Mouse (Mus musculus): ENCODE data around the gene B3gnt3.
"Not testable (repeated sequence)": the region's sequence is repeated elsewhere in the genome, so short reads cannot be mapped to it uniquely, and the experiment has no call there.

B3gnt3 gene

DNA sequence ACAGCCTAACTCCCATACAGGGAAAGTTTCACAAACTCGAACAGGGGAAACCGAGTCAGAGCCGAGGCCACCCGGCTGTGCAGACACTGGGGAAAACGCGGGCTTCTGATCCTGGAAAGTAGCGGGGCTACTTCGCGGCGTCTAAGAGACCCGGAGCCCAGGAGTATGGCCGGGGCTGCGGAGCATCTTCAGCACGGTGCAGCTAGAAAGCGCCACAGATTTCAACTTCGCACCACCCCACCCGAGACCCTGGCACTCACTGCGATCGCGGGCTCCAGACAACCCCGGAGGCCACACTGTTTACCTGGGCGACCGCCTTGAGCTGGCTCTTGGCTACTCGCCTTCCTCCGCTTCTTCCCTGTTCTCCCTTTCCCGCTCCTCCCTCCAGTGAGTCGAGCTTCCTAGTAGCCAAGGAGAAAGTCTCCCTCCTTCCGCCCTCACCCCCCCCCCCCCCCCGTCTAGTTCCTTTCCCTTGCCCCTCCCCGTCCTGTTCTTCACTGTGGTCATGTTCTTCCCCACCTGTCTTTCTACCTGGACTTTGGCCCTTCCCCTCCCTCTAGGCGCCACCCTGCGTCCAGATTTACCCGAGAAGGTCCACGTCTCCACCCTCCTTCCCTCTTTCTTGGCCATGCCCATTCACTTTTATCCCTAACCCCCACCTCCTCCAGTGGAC lies at the start of gene B3gnt3:
Gene B3gnt3, minus strand, starts transcription at position 376 of the 673 bp plus-strand sequence.
- DNase-seq (ENCODE audit: low spot score in 2 of 2): no peak

DNA sequence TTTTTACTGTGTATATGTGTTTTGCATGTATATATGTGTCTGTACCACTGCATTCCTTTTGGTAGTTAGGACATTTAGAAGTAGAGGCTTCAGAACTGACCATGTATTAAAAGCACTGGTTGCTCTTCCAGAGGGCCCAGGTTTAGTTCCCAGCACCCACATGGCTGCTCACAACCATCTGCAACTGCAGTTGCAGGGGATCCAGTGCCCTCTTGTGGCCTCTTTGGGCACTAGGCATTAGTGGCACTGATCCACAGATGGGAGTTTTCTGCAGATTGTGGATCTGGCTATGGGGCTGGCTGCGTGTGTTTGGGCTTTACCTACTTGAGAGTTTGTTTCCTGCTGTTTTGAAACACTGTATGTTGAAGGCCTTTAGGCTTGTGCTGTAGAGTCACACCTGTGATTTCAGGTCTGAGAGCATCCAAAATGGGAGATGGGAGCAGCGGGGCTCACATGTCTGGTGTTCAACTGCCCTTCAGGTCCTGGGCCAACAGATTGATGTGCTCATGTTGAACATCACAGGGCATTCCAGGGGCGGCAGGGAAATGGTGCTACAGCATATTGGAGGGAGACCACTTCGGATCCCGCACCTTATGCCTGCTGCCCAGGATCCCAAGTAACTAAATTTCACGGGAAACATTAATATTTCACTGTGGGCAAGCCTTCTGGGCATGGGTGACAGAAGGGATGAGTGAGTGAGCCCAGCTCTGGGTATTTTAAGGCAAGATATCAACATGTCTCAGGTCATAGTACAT lies 47.9 kb upstream of the B3gnt3 start:
- not testable (repeated sequence) for DNase-seq (ENCODE audit: low spot score in 2 of 2)

DNA sequence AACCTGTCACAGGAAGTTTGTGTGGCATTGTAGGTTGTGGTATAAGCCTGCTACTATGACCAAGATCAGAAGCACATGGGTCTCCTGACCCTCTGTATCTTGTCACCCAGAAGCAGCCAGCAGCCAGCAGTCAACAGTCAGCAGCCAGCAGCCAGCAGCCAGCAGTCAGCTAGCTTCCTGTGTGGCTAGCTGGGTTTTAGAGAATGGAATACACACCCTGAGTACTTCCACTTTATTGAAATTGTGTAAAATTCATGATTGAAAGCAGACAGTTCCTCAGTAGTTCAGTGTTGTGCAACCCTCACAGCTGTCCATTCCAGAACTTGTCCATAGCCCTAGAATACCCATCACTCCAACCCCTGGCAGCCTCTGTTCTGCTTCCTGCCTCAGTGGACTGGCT lies 45.5 kb upstream of the B3gnt3 start:
- not testable (repeated sequence) for DNase-seq (ENCODE audit: low spot score in 2 of 2)

DNA sequence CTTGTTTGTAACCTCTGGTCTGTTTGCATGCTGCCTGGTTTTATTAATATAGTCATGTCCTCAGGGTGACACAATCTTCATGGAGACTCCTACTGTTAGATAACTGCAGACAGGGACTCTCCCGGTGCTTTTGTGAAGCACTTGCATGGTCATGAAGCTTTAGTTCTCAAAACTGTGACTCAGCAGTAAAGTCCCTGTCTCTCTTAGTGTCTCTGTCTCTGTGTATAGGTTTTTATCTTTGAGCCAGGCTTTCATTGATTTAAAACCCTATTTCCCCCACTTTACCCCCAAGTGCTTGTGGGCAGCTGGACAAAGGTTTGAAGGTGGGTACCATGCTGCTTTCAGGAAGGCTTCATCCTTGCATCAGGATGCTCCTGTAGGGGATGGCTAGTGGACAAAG lies 43.7 kb upstream of the B3gnt3 start:
- no peak for DNase-seq (ENCODE audit: low spot score in 2 of 2)

DNA sequence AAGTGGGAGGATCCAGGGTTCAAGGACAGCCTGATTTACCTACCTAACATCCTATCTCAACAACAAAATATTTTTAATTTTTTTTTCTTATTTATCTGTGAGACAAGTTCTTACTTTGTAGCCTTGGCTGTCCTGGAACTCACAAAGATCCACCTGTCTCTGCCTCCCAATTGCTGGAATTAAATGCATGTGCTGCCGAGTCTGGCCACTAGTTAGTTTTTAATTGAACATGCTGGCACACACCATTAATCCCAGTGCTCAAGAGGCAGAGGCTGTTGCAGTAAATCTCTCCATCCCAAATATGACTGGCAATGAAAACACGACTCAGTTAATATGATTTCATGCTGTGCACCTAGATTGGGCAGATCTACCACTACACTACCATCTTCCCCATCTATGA lies 41.2 kb upstream of the B3gnt3 start:
- no peak for DNase-seq (ENCODE audit: low spot score in 2 of 2)

DNA sequence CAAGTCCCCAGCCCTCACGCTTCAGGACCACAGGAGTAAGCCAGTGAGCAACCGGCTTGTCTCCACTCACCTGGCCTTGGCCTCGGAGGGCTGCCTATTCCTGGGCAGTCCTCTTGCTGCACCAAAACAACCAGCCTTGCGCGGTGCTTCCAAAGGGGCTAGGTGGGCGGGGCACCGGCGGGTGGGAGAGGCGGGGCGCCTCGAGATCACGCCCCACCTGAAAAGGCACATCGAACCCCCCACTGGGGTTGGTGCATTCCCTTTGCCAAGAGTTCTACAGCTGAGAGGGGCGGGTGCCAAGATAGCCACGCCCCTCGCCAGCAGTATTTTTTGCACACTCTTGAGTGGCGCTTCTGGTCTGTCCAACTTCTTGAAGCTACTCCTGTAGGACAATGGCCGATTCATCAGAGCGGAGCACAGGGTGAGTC lies 40.1 kb upstream of the B3gnt3 start:
- peak in 1 of 2 experiments; percentile 16 for DNase-seq (ENCODE audit: low spot score in 2 of 2)

DNA sequence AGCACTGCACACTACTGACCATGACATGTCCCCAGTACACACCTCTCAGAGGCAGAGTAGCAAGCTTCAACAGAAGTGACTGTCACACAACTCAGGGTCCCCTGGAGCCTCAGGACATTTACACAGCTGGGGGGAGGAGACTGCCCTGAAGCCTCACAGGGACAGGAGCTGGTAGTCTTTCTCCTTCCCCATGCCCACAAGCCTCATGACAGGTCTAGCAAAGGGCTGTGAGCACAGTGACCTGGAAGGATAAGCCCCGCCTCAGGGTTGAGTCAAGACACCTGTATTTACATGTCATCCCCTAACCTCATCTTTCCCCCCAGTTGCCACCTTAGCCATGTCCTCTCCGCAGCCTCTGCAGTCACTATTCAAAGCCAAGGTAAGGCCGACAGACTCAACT lies 39.6 kb upstream of the B3gnt3 start:
- DNase-seq (ENCODE audit: low spot score in 2 of 2): no peak

DNA sequence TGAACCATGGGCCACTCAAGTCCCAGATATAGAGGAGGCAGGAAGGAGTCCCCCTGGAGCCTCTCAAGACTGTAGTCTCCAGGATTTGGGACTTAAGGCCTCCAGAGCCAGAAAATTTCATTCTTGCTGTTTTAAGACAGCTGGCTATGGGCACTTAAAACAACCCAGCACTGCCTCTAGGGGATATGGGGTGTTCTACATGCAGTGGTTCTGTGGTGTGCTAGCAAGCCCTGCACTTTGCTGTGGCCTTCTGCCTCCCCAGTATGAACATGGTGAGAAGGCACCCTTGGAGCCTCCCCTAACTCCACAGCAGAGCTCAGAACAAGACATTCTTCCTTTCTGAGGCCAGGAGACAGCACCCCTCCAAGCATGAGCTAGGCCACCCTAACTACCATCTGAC lies 36.7 kb upstream of the B3gnt3 start:
- DNase-seq (ENCODE audit: low spot score in 2 of 2): not testable (repeated sequence)

DNA sequence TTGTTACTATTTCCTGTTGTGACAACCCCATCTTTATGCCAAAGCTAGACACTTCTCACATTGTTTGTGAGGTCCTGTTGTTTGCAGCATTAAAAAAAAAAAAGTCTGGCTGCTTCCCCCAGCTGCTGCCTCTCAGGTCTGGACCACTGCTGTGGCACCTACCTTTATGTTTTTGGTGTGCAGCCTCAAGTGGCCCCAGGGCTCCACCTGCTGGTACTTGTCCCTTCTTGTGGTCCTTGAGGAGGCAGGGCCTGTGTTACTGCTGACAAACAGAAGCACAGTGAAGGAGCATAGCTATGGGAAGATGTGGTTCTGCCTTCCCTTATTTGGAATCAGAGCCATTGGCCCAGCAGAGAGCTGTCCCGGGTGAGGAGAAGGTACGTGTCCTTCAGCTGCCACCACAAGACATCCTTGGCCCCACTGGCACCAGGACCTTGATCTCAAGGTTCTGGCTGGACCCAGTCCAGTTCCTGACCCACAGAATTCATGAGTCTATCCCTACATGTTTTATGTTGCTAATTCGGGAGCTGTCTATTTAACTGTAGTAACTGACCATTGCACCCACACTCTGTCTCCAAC lies 30.2 kb upstream of the B3gnt3 start:
- DNase-seq (ENCODE audit: low spot score in 2 of 2): peak in 1 of 2 experiments; percentile 57

DNA sequence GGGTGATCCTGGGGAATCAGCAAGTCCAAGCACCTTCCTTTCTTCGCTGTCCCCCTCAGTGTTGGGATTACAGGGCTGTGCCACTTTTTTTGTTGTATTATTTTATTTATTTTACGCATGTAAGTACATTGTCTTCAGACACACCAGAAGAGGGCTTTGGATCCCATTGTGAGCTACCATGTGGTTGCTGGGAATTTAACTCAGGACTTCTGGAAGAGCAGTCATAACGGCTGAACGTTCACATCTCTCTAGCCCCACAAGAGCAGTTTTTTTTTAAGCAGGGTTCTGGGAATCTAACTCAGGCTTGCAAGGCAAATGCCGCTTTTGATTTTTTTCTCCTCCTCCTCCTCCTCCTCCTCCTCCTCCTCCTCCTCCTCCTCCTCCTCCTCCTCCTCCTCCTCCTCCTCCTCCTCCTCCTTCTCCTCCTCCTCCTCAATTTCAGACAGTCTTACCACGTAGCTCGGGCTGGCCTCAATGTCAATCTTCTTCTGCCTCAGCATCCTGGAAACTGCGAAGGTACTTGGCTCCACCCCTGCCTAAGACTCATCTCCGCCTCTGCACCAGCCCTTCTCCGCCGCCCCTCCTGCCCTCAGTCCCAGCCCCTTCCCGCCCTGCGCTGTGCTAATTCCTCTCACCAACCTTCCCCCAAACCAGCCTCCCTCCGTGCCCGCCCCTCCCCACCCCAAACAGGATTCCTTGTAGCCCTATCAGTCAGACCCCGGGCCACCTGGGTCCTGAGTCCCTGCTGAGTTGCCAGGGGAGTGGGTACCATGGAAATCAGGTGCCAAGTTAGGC lies 27.4 kb upstream of the B3gnt3 start:
- DNase-seq (ENCODE audit: low spot score in 2 of 2): no peak

DNA sequence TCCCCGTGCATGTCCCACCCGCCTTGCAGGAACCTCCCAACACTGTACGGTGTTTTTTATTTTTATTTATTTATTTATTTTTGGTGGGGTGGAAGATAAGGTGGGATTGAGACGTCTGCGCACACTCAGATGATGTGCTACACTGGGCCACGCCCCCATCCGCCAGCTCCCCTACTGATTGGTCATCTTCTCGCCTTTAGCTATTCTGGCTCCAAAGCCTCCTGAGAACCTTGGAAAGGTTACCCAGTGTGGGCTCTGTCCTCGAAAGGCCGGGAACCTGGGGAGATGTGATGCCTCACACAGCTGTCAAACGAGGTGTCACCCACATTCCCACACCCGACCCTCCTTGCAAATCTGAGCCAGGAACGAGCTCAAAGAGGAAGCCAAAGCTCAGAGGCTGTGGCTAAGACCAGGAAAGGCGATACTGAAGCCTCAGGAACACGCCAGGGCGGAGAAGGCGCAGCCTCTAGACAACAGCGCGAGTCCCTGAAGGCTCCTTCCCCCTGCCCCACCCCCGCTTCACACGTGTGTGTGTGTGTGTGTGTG lies 26.7 kb upstream of the B3gnt3 start:
- no peak for DNase-seq (ENCODE audit: low spot score in 2 of 2)

DNA sequence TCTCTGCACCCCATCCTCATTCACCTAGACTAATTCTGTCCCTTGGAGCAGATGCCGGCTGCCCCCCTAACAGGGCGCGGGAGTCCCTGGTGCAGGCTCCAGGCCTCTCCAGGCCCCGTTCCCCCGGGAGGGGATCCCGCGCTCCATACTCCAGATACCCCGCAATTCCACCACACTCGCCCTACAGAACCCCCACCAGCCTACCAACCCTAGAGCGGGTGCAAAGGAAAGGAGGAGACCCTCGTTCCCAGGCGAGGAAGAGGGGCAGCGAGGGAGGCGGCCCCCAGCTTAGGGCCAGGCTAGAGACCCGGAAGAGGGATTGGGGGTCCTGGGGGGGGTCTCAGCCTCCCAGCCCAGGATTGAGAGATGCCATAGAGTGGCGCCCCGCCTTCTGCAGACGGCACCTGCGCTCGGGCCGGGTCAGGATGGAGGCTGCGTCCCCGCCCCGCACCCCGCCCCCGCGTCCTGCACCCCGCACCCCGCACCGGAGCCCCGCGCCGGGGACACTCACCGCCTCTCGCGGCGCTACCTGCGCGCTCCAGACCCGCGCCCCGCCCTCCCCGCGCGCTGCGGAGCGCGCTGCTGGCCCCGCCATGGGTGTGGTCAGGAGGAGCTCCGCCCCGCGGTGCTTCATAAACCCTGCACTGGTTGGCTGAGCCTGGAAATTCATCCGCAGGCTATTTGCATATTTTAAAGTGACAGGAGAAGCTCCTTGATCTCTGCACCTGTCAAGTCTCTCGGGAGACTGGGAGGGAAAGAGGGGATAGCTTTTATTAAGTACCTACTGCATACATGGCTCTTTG lies 23.7 kb upstream of the B3gnt3 start, which contains the start of gene Fcho1:
Gene Fcho1, minus strand, starts transcription at position 595 of the 803 bp plus-strand sequence.
- DNase-seq (ENCODE audit: low spot score in 2 of 2): peak; percentile 51 to 56

DNA sequence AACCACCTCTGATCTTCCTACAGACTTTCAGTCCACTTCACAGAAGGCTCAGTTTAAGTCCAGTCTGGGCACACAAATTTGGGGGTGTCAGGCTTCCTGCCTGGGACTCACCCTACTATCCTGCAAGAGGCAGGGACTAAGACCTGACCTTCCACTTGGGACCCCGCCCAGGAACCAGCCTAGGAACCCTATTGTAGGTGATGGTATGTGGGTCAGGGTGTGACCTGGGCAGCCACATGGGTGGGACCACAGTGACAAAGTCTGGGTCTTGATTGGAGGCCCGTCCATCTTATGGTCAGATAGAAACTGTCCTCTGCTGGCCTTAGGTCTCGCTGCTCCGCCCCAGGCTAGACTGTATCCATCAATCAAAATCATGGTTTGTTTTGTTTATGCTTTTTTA lies 22.8 kb upstream of the B3gnt3 start:
- no peak for DNase-seq (ENCODE audit: low spot score in 2 of 2)

DNA sequence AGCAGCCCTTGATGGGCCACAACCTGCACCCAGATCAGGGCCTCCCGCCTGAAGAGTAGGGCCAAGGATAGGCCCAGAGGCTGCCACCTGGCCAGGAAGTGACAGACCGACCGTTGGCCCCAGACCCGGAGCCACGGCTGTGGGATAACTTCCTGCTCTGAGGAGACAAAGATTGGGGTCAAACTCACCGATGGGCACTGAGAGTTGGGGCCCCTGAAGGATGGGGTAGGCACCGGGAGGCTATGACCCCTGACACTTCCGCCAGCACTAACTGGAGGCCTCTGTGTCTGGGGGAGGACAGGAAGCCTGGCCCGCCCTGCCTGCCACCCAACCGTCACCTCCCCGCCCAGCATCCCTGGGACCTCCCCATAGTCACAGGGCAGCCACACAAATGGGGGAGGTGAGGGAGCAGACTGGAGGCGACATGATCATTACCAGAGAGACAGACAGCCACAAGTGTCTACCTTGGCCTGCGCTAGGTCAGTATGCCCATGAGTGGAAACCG lies 21.5 kb upstream of the B3gnt3 start:
- no peak for DNase-seq (ENCODE audit: low spot score in 2 of 2)

DNA sequence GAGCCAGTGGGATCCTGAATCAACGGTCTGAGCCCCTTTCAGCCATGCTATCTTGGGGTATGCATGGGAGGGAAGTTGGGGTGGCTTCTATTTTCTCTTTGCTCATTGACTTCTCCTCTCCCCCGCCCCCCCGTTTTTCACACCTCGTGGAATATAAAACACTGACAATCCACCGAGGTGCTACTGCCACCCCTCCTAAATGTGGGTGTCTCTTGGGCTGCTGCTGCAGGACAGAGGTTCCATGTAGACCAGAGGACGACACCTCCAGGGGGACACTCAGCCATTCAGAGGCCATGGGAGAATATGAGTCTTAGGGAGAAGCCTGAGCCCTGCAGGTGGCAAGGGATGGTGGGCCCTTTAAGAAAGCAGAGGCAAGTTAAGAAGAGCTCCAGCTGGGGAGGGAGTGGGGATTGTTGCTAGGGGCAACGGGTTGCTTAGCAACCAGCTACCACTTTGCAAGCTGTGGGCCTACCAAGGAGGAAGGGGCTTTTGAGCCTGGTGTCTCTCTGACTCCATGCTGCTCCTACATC lies 18.4 kb upstream of the B3gnt3 start:
- DNase-seq (ENCODE audit: low spot score in 2 of 2): no peak

DNA sequence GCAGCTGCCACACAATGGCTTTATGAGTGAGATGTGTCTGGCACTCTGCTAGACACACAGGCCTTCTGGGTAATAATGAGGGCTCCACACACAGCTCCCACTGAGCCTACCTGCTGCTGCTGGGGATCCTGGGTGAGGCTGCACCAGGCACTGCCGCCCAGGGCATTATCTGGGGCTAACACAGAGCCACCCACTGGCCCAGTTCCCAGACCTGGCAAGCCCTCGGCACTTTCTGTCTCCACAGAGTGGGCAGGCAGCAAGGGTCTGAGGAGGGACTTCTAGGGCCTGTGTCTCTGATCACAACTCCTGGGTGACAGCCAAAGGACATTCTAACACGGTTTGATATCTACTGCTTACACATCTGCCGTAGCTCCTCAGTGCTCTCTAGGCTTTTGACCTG lies 17.6 kb upstream of the B3gnt3 start:
- DNase-seq (ENCODE audit: low spot score in 2 of 2): no peak

DNA sequence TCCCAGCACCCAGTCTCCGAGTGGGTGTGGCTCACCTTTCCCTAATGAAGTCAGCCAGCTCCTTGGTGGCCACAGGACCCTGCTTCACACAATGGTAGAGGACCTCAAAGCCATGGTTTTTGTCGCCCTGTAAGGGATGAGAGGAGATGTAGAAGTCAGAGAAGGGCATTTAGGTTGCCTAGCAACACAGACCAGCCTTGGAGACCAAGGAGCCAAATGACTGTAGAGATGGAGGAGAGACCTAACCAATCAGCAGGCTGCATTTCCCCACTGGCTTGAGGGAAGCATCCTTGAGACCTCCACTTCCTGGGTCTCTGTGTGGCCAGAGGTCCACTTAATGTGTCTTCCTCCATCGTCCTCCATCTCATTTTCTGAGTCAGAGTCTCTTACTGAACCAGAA lies 16.7 kb upstream of the B3gnt3 start:
- DNase-seq (ENCODE audit: low spot score in 2 of 2): no peak

DNA sequence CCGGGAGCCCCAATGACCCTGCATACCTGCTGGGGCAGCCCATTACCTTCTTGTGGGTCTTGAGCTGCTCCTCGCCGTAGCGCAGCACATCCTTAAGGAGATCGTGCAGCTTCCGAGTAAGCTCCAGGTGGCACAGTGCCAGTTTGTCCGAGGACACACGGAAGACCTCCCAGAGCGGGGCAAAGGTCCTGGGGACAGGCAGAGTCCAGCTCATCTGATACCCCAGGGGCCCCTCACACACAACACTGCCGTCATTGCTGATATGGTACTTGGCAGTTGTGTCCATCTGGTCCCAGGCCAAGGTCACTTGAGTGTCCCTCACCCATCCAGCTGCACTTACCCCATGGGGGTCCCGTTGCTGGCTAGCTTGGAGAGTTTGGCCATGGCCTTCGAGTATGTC lies 15.5 kb upstream of the B3gnt3 start:
- no peak for DNase-seq (ENCODE audit: low spot score in 2 of 2)

DNA sequence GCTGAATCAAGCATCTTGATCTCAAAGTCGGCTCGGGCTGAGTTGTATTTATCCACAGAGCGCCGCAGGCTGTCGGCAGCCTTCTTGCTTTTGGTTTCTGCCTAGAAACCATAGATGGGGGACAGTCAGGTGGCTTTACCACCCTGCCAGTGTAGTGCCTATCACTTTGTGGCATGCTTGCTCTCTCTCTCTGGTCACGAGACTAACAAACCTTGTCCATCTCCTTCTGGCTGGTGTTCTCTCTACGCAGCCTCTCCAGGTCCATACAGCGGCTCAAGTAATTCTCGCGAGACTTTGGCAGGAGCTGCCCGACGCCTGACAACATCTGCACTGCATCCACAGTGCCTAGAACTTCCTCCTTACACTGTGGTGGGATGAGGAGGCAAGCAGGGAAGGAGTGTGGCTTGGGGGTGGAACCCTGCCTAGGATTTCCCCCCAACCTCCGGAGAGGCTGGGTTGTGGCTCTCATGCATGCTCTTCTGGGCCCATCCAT lies 15.0 kb upstream of the B3gnt3 start:
- no peak for DNase-seq (ENCODE audit: low spot score in 2 of 2)

DNA sequence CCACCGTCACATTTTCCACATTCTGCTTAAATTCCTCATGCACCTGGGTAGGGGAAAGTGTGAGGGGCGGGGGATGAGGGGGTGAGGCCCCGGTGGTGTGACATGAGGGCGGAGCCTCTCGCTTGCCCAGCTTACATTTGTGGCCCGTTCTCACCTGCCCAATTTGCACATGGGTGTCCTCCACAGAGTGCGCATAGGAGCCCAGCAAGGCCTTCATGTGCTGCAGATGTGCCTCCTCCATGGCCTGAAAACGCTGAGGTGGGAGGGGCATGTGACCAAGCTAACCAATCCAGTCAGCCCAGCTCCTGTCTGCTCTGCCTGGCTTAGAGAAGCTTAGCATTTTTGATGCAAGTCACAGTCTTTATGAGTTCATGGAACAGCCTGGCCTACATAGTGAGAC lies 13.9 kb upstream of the B3gnt3 start:
- DNase-seq (ENCODE audit: low spot score in 2 of 2): no peak
